Mouse (Mus musculus) spleen, adult 2 months (tissue): ENCODE data around the gene Zscan21. TPM values are rescaled to one million over a fixed set of nuclear protein-coding genes. Genes with fewer than 3 reads are reported as not detected.

Experiments used
- DNase-seq, 2 experiments: peaks; one replicate each; pipeline versions ENCODE4 v3.0.0 to v3.0.0-alpha.2; 2012 to 2021; ENCODE audit warnings: low spot score in 2 of 2, low read depth in 1 of 2
- H3K27ac ChIP-seq: fragments of 200-500 bp; 2 replicates; pipeline ENCODE4 v1.5.1; 2012; ENCODE audit warnings: low read length, inconsistent platforms; ENCODE audit not compliant: insufficient read depth
- H3K27me3 ChIP-seq: fragments of 200-500 bp; 2 replicates; pipeline ENCODE4 v1.6.1; 2012; ENCODE audit warnings: mild to moderate bottlenecking, moderate library complexity, low read length, inconsistent platforms; ENCODE audit not compliant: control insufficient read depth, insufficient read depth
- H3K36me3 ChIP-seq: fragments of 200-500 bp; 2 replicates; pipeline ENCODE4 v1.6.1; 2012; ENCODE audit warnings: mild to moderate bottlenecking, low read length, inconsistent platforms; ENCODE audit not compliant: control insufficient read depth, insufficient read depth
- H3K4me1 ChIP-seq: fragments of 200-500 bp; 2 replicates; pipeline ENCODE4 v1.6.1; 2011; ENCODE audit warnings: inconsistent platforms; ENCODE audit not compliant: control insufficient read depth, insufficient read depth, insufficient read length
- H3K4me3 ChIP-seq: fragments of 200-500 bp; 2 replicates; pipeline ENCODE4 v1.5.1; 2011; ENCODE audit warnings: mild to moderate bottlenecking, inconsistent platforms; ENCODE audit not compliant: insufficient read depth, insufficient read length; ENCODE audit errors: extremely low read depth
- CTCF ChIP-seq: fragments of 200-500 bp; IDR thresholded peaks from 2 replicates; pipeline ENCODE4 v1.5.1; 2011; ENCODE audit warnings: mild to moderate bottlenecking, inconsistent platforms; ENCODE audit not compliant: insufficient read depth, insufficient read length, insufficient replicate concordance; ENCODE audit errors: extremely low read depth
- POLR2A ChIP-seq: fragments of 200-500 bp; IDR thresholded peaks from 2 replicates; pipeline ENCODE4 v1.6.1; 2011; ENCODE audit warnings: low read depth, low read length, inconsistent platforms
- WGBS: fragments of 180-500 bp; shearing (Covaris S2); methylation state at CpG from one replicate; pipeline ENCODE4 v1.1.7; 2018; 5-methylcytosine and 5-hydroxymethylcytosine counted together
- polyA plus RNA-seq: library from polyadenylated mRNA; depleted of rRNA; stranded (reverse); fragments of >200 nt; gene quantifications from 2 replicates; pipeline ENCODE4 v1.2.3, GENCODE M21; 2012

The Zscan21 gene
- polyA plus RNA-seq, 1 experiment = 3.3 TPM

- Histone ChIP-seq H3K27ac (peak overlapping the region; percentile 84), H3K4me3 (peak overlapping the region; percentile 85), H3K27me3 (no peaks in the 10 kb centered on the region), H3K36me3 (peaks cover 1% of the 10 kb centered on the region; the same call in 1 of the 2 replicates), H3K4me1 (peaks cover 3% of the 10 kb centered on the region; the same call in 1 of the 2 replicates)
- 7% methylated on average over 16 of the region's 16 CpGs for WGBS
- no peak for TF ChIP-seq POLR2A
- TF ChIP-seq CTCF = no peak
- no peak for DNase-seq
Measured at GRCm38 (mm10) chr5:138117199-138118015, 704 bp downstream of the Zscan21 start.

- TF ChIP-seq CTCF (no peak), POLR2A (no peak)
- Histone ChIP-seq H3K4me3 (no peak overlapping the region), H3K27me3 (no peaks in the 10 kb centered on the region), H3K4me1 (peaks cover 3% of the 10 kb centered on the region; the same call in 1 of the 2 replicates), H3K36me3 (peaks cover 1% of the 10 kb centered on the region; the same call in 1 of the 2 replicates), H3K27ac (no peak overlapping the region)
- WGBS = 70% methylated on average over 3 of the region's 3 CpGs
- no peak for DNase-seq
Measured at GRCm38 (mm10) chr5:138118041-138118440, 1.3 kb downstream of the Zscan21 start.

- no peak overlapping the region for H3K27ac ChIP-seq
- no peak for DNase-seq
- peaks cover 25% of the 10 kb centered on the region for H3K36me3 ChIP-seq
- no peak overlapping the region for H3K4me3 ChIP-seq
- no peaks in the 10 kb centered on the region for H3K4me1 ChIP-seq
- H3K27me3 ChIP-seq = no peaks in the 10 kb centered on the region
- TF ChIP-seq POLR2A = no peak
- no peak for TF ChIP-seq CTCF
- WGBS = 94% methylated on average over 5 of the region's 5 CpGs
Measured at GRCm38 (mm10) chr5:138132425-138133064, 15.8 kb downstream of the Zscan21 start.

- Histone ChIP-seq H3K4me1 (no peaks in the 10 kb centered on the region), H3K27me3 (no peaks in the 10 kb centered on the region), H3K27ac (no peak overlapping the region), H3K36me3 (peaks cover 10% of the 10 kb centered on the region), H3K4me3 (no peak overlapping the region)
- TF ChIP-seq CTCF = no peak
- TF ChIP-seq POLR2A = no peak
- WGBS = 77% methylated on average over 4 of the region's 4 CpGs
- DNase-seq = no peak
Measured at GRCm38 (mm10) chr5:138137257-138137656, 20.6 kb downstream of the Zscan21 start.

- Histone ChIP-seq H3K27me3 (no peaks in the 10 kb centered on the region), H3K4me1 (no peaks in the 10 kb centered on the region), H3K4me3 (no peak overlapping the region), H3K36me3 (peaks cover 5% of the 10 kb centered on the region), H3K27ac (no peak overlapping the region)
- 42% methylated on average over 8 of the region's 8 CpGs for WGBS
- TF ChIP-seq CTCF = peak; percentile 13; the same call in 1 of the 2 replicates
- no peak for TF ChIP-seq POLR2A
- DNase-seq = no peak
Measured at GRCm38 (mm10) chr5:138137935-138138549, 21.3 kb downstream of the Zscan21 start.

GRCm38 (mm10) chr5:138138585-138138984 lies 21.9 kb downstream of the Zscan21 start:
- TF ChIP-seq CTCF (no peak), POLR2A (no peak)
- Histone ChIP-seq H3K27me3 (no peaks in the 10 kb centered on the region), H3K4me3 (no peak overlapping the region), H3K36me3 (peaks cover 2% of the 10 kb centered on the region; the same call in 1 of the 2 replicates), H3K4me1 (no peaks in the 10 kb centered on the region), H3K27ac (no peak overlapping the region)
- 8% methylated on average over 4 of the region's 4 CpGs for WGBS
- no peak for DNase-seq
